Mouse (Mus musculus) thymus, adult 2 months (tissue): ENCODE measurements at regions not wholly inside any gene's neighbourhood (a gene's known extent, or its start where the extent isn't known, plus 50 kb on each side); places are given as distances from the start of the nearest gene placed in this dataset.

Source experiments
- DNase-seq: peaks from one replicate; pipeline ENCODE4 v3.0.0; 2021
- H3K27ac ChIP-seq: fragments of 200-500 bp; 2 replicates; pipeline ENCODE4 v1.5.1; 2012; ENCODE audit warnings: low read length, control low read depth; ENCODE audit not compliant: control insufficient read depth, insufficient read depth
- H3K27me3 ChIP-seq: fragments of 200-500 bp; 2 replicates; pipeline ENCODE4 v1.6.1; 2012; ENCODE audit warnings: mild to moderate bottlenecking, low read length, moderate library complexity, mixed read lengths; ENCODE audit not compliant: control insufficient read depth, insufficient read depth
- H3K36me3 ChIP-seq: fragments of 200-500 bp; 2 replicates; pipeline ENCODE4 v1.6.1; 2012; ENCODE audit warnings: mild to moderate bottlenecking, low read length, moderate library complexity; ENCODE audit not compliant: control insufficient read depth, insufficient read depth
- H3K4me1 ChIP-seq: fragments of 200-500 bp; replicated peaks from 2 replicates; pipeline ENCODE4 v1.6.1; 2012; ENCODE audit warnings: low read length; ENCODE audit not compliant: control insufficient read depth, insufficient read depth
- H3K4me3 ChIP-seq: fragments of 200-500 bp; 2 replicates; pipeline ENCODE4 v1.5.1; 2012; ENCODE audit warnings: mild to moderate bottlenecking, low read length, control low read depth, moderate library complexity; ENCODE audit not compliant: control insufficient read depth, insufficient read depth
- CTCF ChIP-seq: fragments of 200-500 bp; IDR thresholded peaks from 2 replicates; pipeline ENCODE4 v1.5.1; 2012; ENCODE audit warnings: mild to moderate bottlenecking, control low read depth, low read length, moderate library complexity, borderline replicate concordance; ENCODE audit not compliant: control insufficient read depth, poor library complexity, insufficient read depth; ENCODE audit errors: extremely low read depth
- POLR2A ChIP-seq: fragments of 200-500 bp; IDR thresholded peaks from 2 replicates; pipeline ENCODE4 v1.6.1; 2012; ENCODE audit warnings: mild to moderate bottlenecking, low read length, control low read depth, moderate library complexity; ENCODE audit not compliant: control insufficient read depth, poor library complexity, insufficient read depth; ENCODE audit errors: extremely low read depth
- WGBS: fragments of 180-500 bp; shearing (Covaris S2); methylation state at CpG from one replicate; pipeline ENCODE4 v1.1.7; 2018; 5-methylcytosine and 5-hydroxymethylcytosine counted together

DNA sequence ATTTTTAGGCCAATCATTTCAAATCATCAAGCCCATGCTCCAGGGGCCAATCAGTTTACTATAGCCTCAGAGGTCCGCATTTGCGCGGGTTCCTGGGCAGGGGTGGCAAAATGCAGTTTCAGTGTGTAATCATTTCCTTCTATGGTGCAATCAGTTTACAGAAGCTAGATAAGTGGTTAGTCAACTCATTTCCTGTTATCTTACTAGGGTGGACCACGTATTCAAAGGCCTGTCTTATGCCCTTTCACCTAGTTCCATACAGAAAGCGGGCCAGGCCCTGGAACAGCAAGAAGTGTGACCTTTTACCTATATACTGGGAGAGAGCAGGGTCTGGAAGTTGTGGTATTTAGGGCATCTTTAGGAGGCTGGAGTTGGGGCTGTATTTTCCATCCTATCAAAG lies 62.0 kb upstream of the Qrfpr start:
- DNase-seq, result no peak
- Histone ChIP-seq H3K4me3 (no peak overlapping the region), H3K27me3 (no peaks in the 10 kb centered on the region), H3K27ac (no peak overlapping the region), H3K36me3 (no peaks in the 10 kb centered on the region), H3K4me1 (no peaks in the 10 kb centered on the region)
- WGBS, result 75% methylated on average over 5 of the region's 5 CpGs
- TF ChIP-seq POLR2A (no peak), CTCF (no peak)

GRCm38 (mm10) chr3:36275502-36275901 lies 53.4 kb upstream of the Qrfpr start:
- no peak for DNase-seq
- H3K4me3 ChIP-seq, result no peak overlapping the region
- no peak overlapping the region for H3K27ac ChIP-seq
- no peaks in the 10 kb centered on the region for H3K36me3 ChIP-seq
- H3K4me1 ChIP-seq, result no peaks in the 10 kb centered on the region
- no peaks in the 10 kb centered on the region for H3K27me3 ChIP-seq
- TF ChIP-seq CTCF (no peak), POLR2A (no peak)
- 94% methylated on average over 1 of the region's 1 CpGs for WGBS
